Mouse (Mus musculus) liver, embryonic 18 days (tissue): ENCODE results near the gene Lpgat1. TPM values are rescaled to one million over a fixed set of nuclear protein-coding genes. Genes with fewer than 3 reads are reported as not detected.

ENCODE experiments used
- polyA plus RNA-seq: library from polyadenylated mRNA; depleted of rRNA; stranded (reverse); fragments of >200 nt; gene quantifications from 2 replicates; pipeline ENCODE4 v1.2.3, GENCODE M21; 2012; rRNA removed

Lpgat1 gene
- 12.6 and 13.1 TPM in 2 replicates for polyA plus RNA-seq

GRCm38 (mm10) chr1:191717601-191718498, at the start of gene Lpgat1:
Gene Lpgat1 (plus strand): TSS chr1:191717834.

GRCm38 (mm10) chr1:191821326-191822091, 103.9 kb downstream of the Lpgat1 start, which contains the start of gene Nek2:
Gene Nek2 (plus strand): TSS chr1:191821444.

Other genes with a start within 250 kb of the Lpgat1 start
- gene Dtl, start 142.3 kb upstream of the Lpgat1 start, polyA plus RNA-seq, result 7.2 and 7.5 TPM in 2 replicates
- gene Ints7, start 142.2 kb upstream of the Lpgat1 start, polyA plus RNA-seq, result 11.7 and 11.8 TPM in 2 replicates
- 7.0 and 7.2 TPM in 2 replicates for gene Nek2, start 103.6 kb downstream of the Lpgat1 start, polyA plus RNA-seq
- 5.3 and 5.8 TPM in 2 replicates for gene Slc30a1, start 188.9 kb downstream of the Lpgat1 start, polyA plus RNA-seq